Mouse (Mus musculus) hindbrain, embryonic 16.5 days (tissue): ENCODE measurements around the gene Grid1. TPM values are rescaled to one million over a fixed set of nuclear protein-coding genes. Genes with fewer than 3 reads are reported as not detected.
A peak's percentile ranks its signal among the peaks of the same experiment; 100 is the strongest.

Source experiments
- ATAC-seq: fragments of 200-750 bp; cut with Nextera tagmentation; 2 replicates; pipeline ENCODE4 v1.8.0; 2017; ENCODE audit warnings: moderate TSS enrichment, moderate library complexity
- H3K27ac ChIP-seq: fragments of 300-500 bp; sonication (generic); 2 replicates; pipeline ENCODE4 v1.5.1; 2014; ENCODE audit warnings: low read depth, mild to moderate bottlenecking, control low read depth, low read length, moderate library complexity
- H3K27me3 ChIP-seq: fragments of 300-500 bp; sonication (generic); replicated peaks from 2 replicates; pipeline ENCODE4 v1.6.1; 2014; ENCODE audit warnings: low read length; ENCODE audit not compliant: control insufficient read depth, insufficient read depth
- H3K36me3 ChIP-seq: fragments of 300-500 bp; sonication (generic); 2 replicates; pipeline ENCODE4 v1.6.1; 2014; ENCODE audit warnings: mild to moderate bottlenecking, low read length, moderate library complexity, mixed read lengths; ENCODE audit not compliant: control insufficient read depth, insufficient read depth
- H3K4me1 ChIP-seq: fragments of 300-500 bp; sonication (generic); 2 replicates; pipeline ENCODE4 v1.6.1; 2014; ENCODE audit warnings: low read depth, low read length; ENCODE audit not compliant: control insufficient read depth, insufficient read depth
- H3K4me2 ChIP-seq: fragments of 300-500 bp; sonication (generic); 2 replicates; pipeline ENCODE4 v1.6.1; 2014; ENCODE audit warnings: mild to moderate bottlenecking, low read length, control low read depth, moderate library complexity
- H3K4me3 ChIP-seq: fragments of 300-500 bp; sonication (generic); 2 replicates; pipeline ENCODE4 v1.5.1; 2014; ENCODE audit warnings: mild to moderate bottlenecking, low read length, control low read depth, moderate library complexity
- H3K9ac ChIP-seq: fragments of 300-500 bp; sonication (generic); 2 replicates; pipeline ENCODE4 v1.6.1; 2014; ENCODE audit warnings: low read depth, mild to moderate bottlenecking, control low read depth, low read length, moderate library complexity
- H3K9me3 ChIP-seq: fragments of 300-500 bp; sonication (generic); 2 replicates; pipeline ENCODE4 v1.6.1; 2014; ENCODE audit warnings: mild to moderate bottlenecking, low read length, moderate library complexity; ENCODE audit not compliant: control insufficient read depth
- WGBS: fragments of 180-500 bp; shearing (Covaris S2); extraction: QIAGEN DNeasy Blood & Tissue Kit; methylation state at CpG from one replicate; pipeline ENCODE4 v1.1.7; 2014; 5-methylcytosine and 5-hydroxymethylcytosine counted together
- polyA plus RNA-seq: library from polyadenylated mRNA; unstranded; fragments of >200 nt; fragmentation: Nextera tagmentation; extraction: Ambion mirVana; gene quantifications from 2 replicates; pipeline ENCODE4 v1.2.1, GENCODE M21; 2015

The Grid1 gene
- polyA plus RNA-seq, 1 experiment from 2014 or later: 7.1 TPM

- 82% methylated on average over 10 of the region's 10 CpGs for WGBS
- Histone ChIP-seq H3K4me1 (peaks cover 2% of the 10 kb centered on the region; the same call in 1 of the 2 replicates), H3K27ac (no peak overlapping the region), H3K9me3 (no peaks in the 10 kb centered on the region), H3K4me2 (no peak overlapping the region), H3K36me3 (no peaks in the 10 kb centered on the region), H3K27me3 (no peaks in the 10 kb centered on the region), H3K9ac (no peak overlapping the region), H3K4me3 (no peak overlapping the region)
- peak; percentile 63 for ATAC-seq
Measured at GRCm38 (mm10) chr14:35044918-35045698, 225.2 kb downstream of the Grid1 start.

- ATAC-seq: no peak
- no peak overlapping the region for H3K4me3 ChIP-seq
- H3K9me3 ChIP-seq: no peaks in the 10 kb centered on the region
- no peak overlapping the region for H3K27ac ChIP-seq
- H3K9ac ChIP-seq: no peak overlapping the region
- peaks cover 2% of the 10 kb centered on the region; the same call in 1 of the 2 replicates for H3K4me1 ChIP-seq
- H3K4me2 ChIP-seq: no peak overlapping the region
- 82% methylated on average over 8 of the region's 8 CpGs for WGBS
- H3K27me3 ChIP-seq: no peaks in the 10 kb centered on the region
- no peaks in the 10 kb centered on the region for H3K36me3 ChIP-seq
Measured at GRCm38 (mm10) chr14:35049231-35049630, 229.3 kb downstream of the Grid1 start.

- Histone ChIP-seq H3K27ac (no peak overlapping the region), H3K36me3 (no peaks in the 10 kb centered on the region), H3K27me3 (no peaks in the 10 kb centered on the region), H3K9me3 (no peaks in the 10 kb centered on the region), H3K4me3 (no peak overlapping the region), H3K4me1 (no peaks in the 10 kb centered on the region), H3K9ac (no peak overlapping the region), H3K4me2 (no peak overlapping the region)
- ATAC-seq: no peak
- WGBS: 78% methylated on average over 3 of the region's 3 CpGs
Measured at GRCm38 (mm10) chr14:35054139-35054538, 234.2 kb downstream of the Grid1 start.

GRCm38 (mm10) chr14:35074636-35075035 is 254.7 kb downstream of the Grid1 start:
- peaks cover 6% of the 10 kb centered on the region; the same call in 1 of the 2 replicates for H3K4me1 ChIP-seq
- no peak overlapping the region for H3K9ac ChIP-seq
- peak; percentile 98 for ATAC-seq
- no peaks in the 10 kb centered on the region for H3K9me3 ChIP-seq
- 41% methylated on average over 6 of the region's 6 CpGs for WGBS
- no peak overlapping the region for H3K4me3 ChIP-seq
- no peak overlapping the region for H3K27ac ChIP-seq
- no peaks in the 10 kb centered on the region for H3K36me3 ChIP-seq
- H3K27me3 ChIP-seq: no peaks in the 10 kb centered on the region
- no peak overlapping the region for H3K4me2 ChIP-seq

GRCm38 (mm10) chr14:35079954-35080353 is 260.0 kb downstream of the Grid1 start:
- 57% methylated on average over 1 of the region's 1 CpGs for WGBS
- Histone ChIP-seq H3K4me3 (no peak overlapping the region), H3K4me1 (no peaks in the 10 kb centered on the region; the same call in 1 of the 2 replicates), H3K36me3 (no peaks in the 10 kb centered on the region), H3K9ac (no peak overlapping the region), H3K27me3 (no peaks in the 10 kb centered on the region), H3K9me3 (no peaks in the 10 kb centered on the region), H3K27ac (no peak overlapping the region), H3K4me2 (no peak overlapping the region)
- peak; percentile 35; the same call in 1 of the 2 replicates for ATAC-seq

GRCm38 (mm10) chr14:35092646-35093045 is 272.7 kb downstream of the Grid1 start:
- H3K27me3 ChIP-seq: no peaks in the 10 kb centered on the region
- no peak overlapping the region for H3K4me3 ChIP-seq
- no peak overlapping the region for H3K4me2 ChIP-seq
- no peaks in the 10 kb centered on the region for H3K9me3 ChIP-seq
- H3K36me3 ChIP-seq: no peaks in the 10 kb centered on the region
- H3K4me1 ChIP-seq: peaks cover 13% of the 10 kb centered on the region
- no peak overlapping the region for H3K27ac ChIP-seq
- ATAC-seq: no peak
- no peak overlapping the region for H3K9ac ChIP-seq
- WGBS: 96% methylated on average over 4 of the region's 4 CpGs

- no peak overlapping the region for H3K4me3 ChIP-seq
- peak; percentile 53 for ATAC-seq
- 58% methylated on average over 6 of the region's 6 CpGs for WGBS
- H3K27ac ChIP-seq: no peak overlapping the region
- peaks cover 13% of the 10 kb centered on the region for H3K4me1 ChIP-seq
- H3K4me2 ChIP-seq: no peak overlapping the region
- H3K9me3 ChIP-seq: no peaks in the 10 kb centered on the region
- H3K27me3 ChIP-seq: no peaks in the 10 kb centered on the region
- H3K9ac ChIP-seq: no peak overlapping the region
- no peaks in the 10 kb centered on the region for H3K36me3 ChIP-seq
Measured at GRCm38 (mm10) chr14:35093561-35094186, 273.8 kb downstream of the Grid1 start.

- no peak overlapping the region for H3K4me3 ChIP-seq
- no peak overlapping the region for H3K4me2 ChIP-seq
- H3K36me3 ChIP-seq: no peaks in the 10 kb centered on the region
- no peaks in the 10 kb centered on the region for H3K27me3 ChIP-seq
- 30% methylated on average over 9 of the region's 9 CpGs for WGBS
- H3K27ac ChIP-seq: no peak overlapping the region
- H3K9me3 ChIP-seq: no peaks in the 10 kb centered on the region
- H3K9ac ChIP-seq: no peak overlapping the region
- ATAC-seq: peak; percentile 51
- H3K4me1 ChIP-seq: peaks cover 13% of the 10 kb centered on the region
Measured at GRCm38 (mm10) chr14:35095506-35096059, 275.7 kb downstream of the Grid1 start.

GRCm38 (mm10) chr14:35096085-35096484 is 276.2 kb downstream of the Grid1 start:
- WGBS: 47% methylated on average over 4 of the region's 4 CpGs
- Histone ChIP-seq H3K9ac (no peak overlapping the region), H3K27ac (no peak overlapping the region), H3K27me3 (no peaks in the 10 kb centered on the region), H3K4me1 (peaks cover 13% of the 10 kb centered on the region), H3K4me3 (no peak overlapping the region), H3K4me2 (no peak overlapping the region), H3K9me3 (no peaks in the 10 kb centered on the region), H3K36me3 (no peaks in the 10 kb centered on the region)
- no peak for ATAC-seq
